Mouse (Mus musculus) forebrain, embryonic 16.5 days (tissue): ENCODE results near the gene Ifitm1. TPM values are rescaled to one million over a fixed set of nuclear protein-coding genes. Genes with fewer than 3 reads are reported as not detected.
A peak's percentile ranks its signal among the peaks of the same experiment; 100 is the strongest.
"Not testable (repeated sequence)": the region's sequence is repeated elsewhere in the genome, so short reads cannot be mapped to it uniquely, and the experiment has no call there.

ENCODE experiments used
- ATAC-seq: fragments of 200-750 bp; cut with Nextera tagmentation; 2 replicates; pipeline ENCODE4 v1.8.0; 2017; ENCODE audit warnings: mild to moderate bottlenecking, moderate library complexity
- H3K27ac ChIP-seq: fragments of 300-500 bp; sonication (generic); 2 replicates; pipeline ENCODE4 v1.5.1; 2014; ENCODE audit warnings: low read length, control low read depth
- H3K27me3 ChIP-seq: fragments of 300-500 bp; sonication (generic); replicated peaks from 2 replicates; pipeline ENCODE4 v1.6.1; 2014; ENCODE audit warnings: low read length; ENCODE audit not compliant: control insufficient read depth, insufficient read depth
- H3K36me3 ChIP-seq: fragments of 300-500 bp; sonication (generic); 2 replicates; pipeline ENCODE4 v1.6.1; 2014; ENCODE audit not compliant: control insufficient read depth, insufficient read depth
- H3K4me1 ChIP-seq: fragments of 300-500 bp; sonication (generic); replicated peaks from 2 replicates; pipeline ENCODE4 v1.6.1; 2014; ENCODE audit warnings: low read length; ENCODE audit not compliant: control insufficient read depth, insufficient read depth
- H3K4me2 ChIP-seq: fragments of 300-500 bp; sonication (generic); 2 replicates; pipeline ENCODE4 v1.6.1; 2014; ENCODE audit warnings: mild to moderate bottlenecking, low read length, control low read depth
- H3K4me3 ChIP-seq: fragments of 300-500 bp; sonication (generic); replicated peaks from 2 replicates; pipeline ENCODE4 v1.5.1; 2014; ENCODE audit warnings: mild to moderate bottlenecking, low read length, control low read depth
- H3K9ac ChIP-seq: fragments of 300-500 bp; sonication (generic); replicated peaks from 2 replicates; pipeline ENCODE4 v1.6.1; 2014; ENCODE audit warnings: low read depth, low read length, control low read depth
- H3K9me3 ChIP-seq: fragments of 300-500 bp; sonication (generic); 2 replicates; pipeline ENCODE4 v1.6.1; 2016; ENCODE audit warnings: low read length; ENCODE audit not compliant: control insufficient read depth
- WGBS: fragments of 180-500 bp; shearing (Covaris S2); extraction: QIAGEN DNeasy Blood & Tissue Kit; methylation state at CpG from one replicate; pipeline ENCODE4 v1.1.7; 2014; 5-methylcytosine and 5-hydroxymethylcytosine counted together
- polyA plus RNA-seq: library from polyadenylated mRNA; unstranded; fragments of >200 nt; fragmentation: Nextera tagmentation; extraction: Ambion mirVana; gene quantifications from 2 replicates; pipeline ENCODE4 v1.2.1, GENCODE M21; 2015

The Ifitm1 gene
- polyA plus RNA-seq, 1 experiment from 2014 or later: 9.0 TPM

GRCm38 (mm10) chr7:141006914-141007313, 39.9 kb downstream of the Ifitm1 start:
- no peak overlapping the region for H3K9ac ChIP-seq
- no peaks in the 10 kb centered on the region for H3K27me3 ChIP-seq
- WGBS: 30% methylated on average over 5 of the region's 5 CpGs
- no peak for ATAC-seq
- H3K9me3 ChIP-seq: no peaks in the 10 kb centered on the region
- no peak overlapping the region for H3K4me3 ChIP-seq
- no peak overlapping the region for H3K27ac ChIP-seq
- peaks cover 3% of the 10 kb centered on the region; the same call in 1 of the 2 replicates for H3K4me1 ChIP-seq
- no peak overlapping the region for H3K4me2 ChIP-seq
- no peaks in the 10 kb centered on the region for H3K36me3 ChIP-seq

DNA sequence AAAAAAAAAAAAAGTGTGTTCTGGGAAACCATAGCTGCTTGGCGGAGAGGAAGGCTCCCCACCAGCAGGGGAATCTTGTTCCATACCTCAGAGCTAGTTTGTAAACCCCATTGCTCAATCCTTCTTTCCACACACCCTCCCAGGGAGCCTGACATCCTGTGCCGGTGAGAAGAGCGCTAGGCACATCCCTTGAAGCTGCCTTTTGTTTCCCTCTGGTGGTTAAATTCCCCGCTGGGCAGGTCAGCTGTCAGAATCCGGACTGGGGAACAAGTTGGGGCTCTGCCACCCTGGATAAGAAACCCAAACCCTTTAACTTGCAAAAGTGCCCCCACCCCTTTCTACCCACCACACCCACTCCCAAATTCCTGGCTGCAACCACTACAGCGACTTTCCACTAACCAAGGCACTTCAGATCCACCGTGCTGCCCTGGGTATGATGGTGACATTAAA, 41.3 kb downstream of the Ifitm1 start:
- Histone ChIP-seq H3K9me3 (no peaks in the 10 kb centered on the region), H3K36me3 (no peaks in the 10 kb centered on the region), H3K4me2 (no peak overlapping the region), H3K27me3 (no peaks in the 10 kb centered on the region), H3K4me1 (peaks cover 3% of the 10 kb centered on the region; the same call in 1 of the 2 replicates), H3K4me3 (no peak overlapping the region), H3K27ac (no peak overlapping the region), H3K9ac (no peak overlapping the region)
- no peak for ATAC-seq
- WGBS: 11% methylated on average over 7 of the region's 7 CpGs

DNA sequence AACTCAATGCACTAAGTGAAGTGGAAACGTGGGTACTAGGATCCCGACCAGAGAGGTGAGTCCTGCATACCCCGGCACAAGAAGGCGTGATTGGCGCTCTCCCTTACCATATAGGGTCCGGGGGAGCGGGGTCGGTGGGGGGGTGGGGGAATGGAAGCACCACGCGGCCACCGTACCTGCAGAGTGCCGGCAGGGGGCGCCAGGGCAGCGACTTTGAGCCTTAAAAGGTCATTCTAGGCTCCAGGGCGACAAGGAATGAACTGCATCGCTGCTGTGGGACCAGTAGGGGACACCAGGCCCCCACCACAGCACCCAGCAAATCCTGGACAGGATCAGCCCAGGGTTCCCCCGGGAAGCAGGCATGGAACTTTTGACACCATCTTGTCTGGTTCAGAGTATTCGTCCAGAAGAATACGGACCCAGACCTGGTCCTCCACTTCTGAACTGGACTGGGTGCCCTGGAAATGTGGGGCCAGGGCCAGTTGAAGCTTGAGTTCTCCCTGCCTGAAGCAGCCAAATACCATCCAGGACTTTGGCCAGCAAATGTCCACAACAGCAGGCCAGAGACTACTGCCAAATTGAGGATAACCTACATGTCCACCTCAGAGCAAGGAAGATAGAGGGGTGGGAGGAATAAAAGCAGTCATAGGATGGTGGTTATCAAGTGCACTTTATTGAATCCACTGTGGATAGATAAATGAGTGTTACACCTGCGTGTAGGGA, 42.1 kb downstream of the Ifitm1 start:
- Histone ChIP-seq H3K9ac (no peak overlapping the region), H3K27me3 (no peaks in the 10 kb centered on the region), H3K36me3 (no peaks in the 10 kb centered on the region), H3K27ac (no peak overlapping the region), H3K4me2 (no peak overlapping the region), H3K9me3 (no peaks in the 10 kb centered on the region), H3K4me3 (no peak overlapping the region), H3K4me1 (peaks cover 3% of the 10 kb centered on the region; the same call in 1 of the 2 replicates)
- 7% methylated on average over 20 of the region's 20 CpGs for WGBS
- peak; percentile 73; the same call in 1 of the 2 replicates for ATAC-seq

DNA sequence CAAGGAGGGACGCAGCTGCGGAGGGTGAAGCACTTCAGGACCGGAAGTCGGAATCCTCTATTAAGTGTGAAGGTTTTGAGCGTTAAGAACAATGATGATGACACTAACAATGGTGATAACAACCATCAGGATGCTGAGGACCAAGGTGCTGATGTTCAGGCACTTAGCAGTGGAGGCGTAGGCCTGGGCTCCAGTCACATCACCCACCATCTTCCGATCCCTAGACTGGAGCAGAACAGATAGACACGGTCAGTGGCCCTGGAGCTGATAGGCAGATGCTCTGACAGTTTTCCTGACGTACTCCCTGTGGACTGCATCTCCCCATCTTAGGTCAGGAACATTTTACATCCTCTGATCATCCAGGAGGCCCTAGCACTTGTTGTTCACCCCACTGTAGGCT, 42.6 kb downstream of the Ifitm1 start:
- peaks cover 3% of the 10 kb centered on the region; the same call in 1 of the 2 replicates for H3K4me1 ChIP-seq
- no peak overlapping the region for H3K4me2 ChIP-seq
- H3K9ac ChIP-seq: no peak overlapping the region
- H3K27me3 ChIP-seq: no peaks in the 10 kb centered on the region
- no peak for ATAC-seq
- 92% methylated on average over 9 of the region's 9 CpGs for WGBS
- H3K36me3 ChIP-seq: no peaks in the 10 kb centered on the region
- no peaks in the 10 kb centered on the region for H3K9me3 ChIP-seq
- H3K27ac ChIP-seq: no peak overlapping the region
- H3K4me3 ChIP-seq: no peak overlapping the region

- no peak within 1 kb of the TSS for H3K4me3 ChIP-seq
- peaks cover 3% of the 10 kb centered on the region; the same call in 1 of the 2 replicates for H3K4me1 ChIP-seq
- H3K9me3 ChIP-seq: no peaks in the 10 kb centered on the region
- peak within 1 kb of the TSS; percentile 12; the same call in 1 of the 2 replicates for H3K4me2 ChIP-seq
- no peak within 1 kb of the TSS for H3K27ac ChIP-seq
- no peaks in the 10 kb centered on the region for H3K27me3 ChIP-seq
- H3K36me3 ChIP-seq: no peaks in the 10 kb centered on the region
- no peak for ATAC-seq
- H3K9ac ChIP-seq: no peak within 1 kb of the TSS
- WGBS: 42% methylated on average over 10 of the region's 10 CpGs
These were observed 43.6 kb downstream of the Ifitm1 start, which contains the start of gene Ifitm3 for GRCm38 (mm10) chr7:141010593-141010992. Gene Ifitm3 (minus strand): TSS chr7:141010770.

DNA sequence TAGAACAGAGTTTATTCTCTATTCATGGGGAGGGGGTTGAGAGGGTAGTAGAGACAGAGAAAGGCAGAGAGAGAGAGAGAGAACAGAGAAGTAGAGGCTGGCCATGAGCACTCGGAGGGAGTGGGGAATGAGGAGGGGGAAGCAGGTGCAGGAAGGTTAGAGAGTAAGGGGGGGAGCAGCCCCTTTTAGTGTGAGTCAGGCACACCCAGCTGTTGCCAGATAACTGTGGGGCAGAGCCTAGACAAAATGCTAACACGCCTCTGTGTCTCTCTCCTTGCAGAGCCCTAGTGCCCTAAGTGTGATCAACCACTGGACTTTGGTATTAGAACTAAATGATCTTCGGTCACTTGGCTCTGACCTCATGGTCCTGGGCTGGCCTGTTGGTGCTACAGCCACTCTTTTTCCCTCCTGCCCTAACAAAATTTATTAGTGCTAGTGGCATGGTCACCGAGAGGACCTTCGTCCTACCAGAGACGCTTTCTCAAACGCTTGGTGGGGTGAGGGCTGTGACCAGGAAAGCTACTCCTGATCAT, 44.3 kb downstream of the Ifitm1 start:
- H3K27me3 ChIP-seq: no peaks in the 10 kb centered on the region
- WGBS: 85% methylated on average over 7 of the region's 7 CpGs
- H3K36me3 ChIP-seq: no peaks in the 10 kb centered on the region
- peaks cover 3% of the 10 kb centered on the region; the same call in 1 of the 2 replicates for H3K4me1 ChIP-seq
- no peak overlapping the region for H3K9ac ChIP-seq
- no peak overlapping the region for H3K27ac ChIP-seq
- no peak for ATAC-seq
- no peak overlapping the region for H3K4me3 ChIP-seq
- H3K9me3 ChIP-seq: no peaks in the 10 kb centered on the region
- H3K4me2 ChIP-seq: no peak overlapping the region

- Histone ChIP-seq H3K27ac (no peak overlapping the region), H3K9me3 (no peaks in the 10 kb centered on the region), H3K4me3 (no peak overlapping the region), H3K4me2 (no peak overlapping the region), H3K36me3 (no peaks in the 10 kb centered on the region), H3K27me3 (no peaks in the 10 kb centered on the region), H3K4me1 (no peaks in the 10 kb centered on the region), H3K9ac (no peak overlapping the region)
- 88% methylated on average over 10 of the region's 10 CpGs for WGBS
- no peak for ATAC-seq
These were observed 50.0 kb downstream of the Ifitm1 start for GRCm38 (mm10) chr7:141016707-141017697.

DNA sequence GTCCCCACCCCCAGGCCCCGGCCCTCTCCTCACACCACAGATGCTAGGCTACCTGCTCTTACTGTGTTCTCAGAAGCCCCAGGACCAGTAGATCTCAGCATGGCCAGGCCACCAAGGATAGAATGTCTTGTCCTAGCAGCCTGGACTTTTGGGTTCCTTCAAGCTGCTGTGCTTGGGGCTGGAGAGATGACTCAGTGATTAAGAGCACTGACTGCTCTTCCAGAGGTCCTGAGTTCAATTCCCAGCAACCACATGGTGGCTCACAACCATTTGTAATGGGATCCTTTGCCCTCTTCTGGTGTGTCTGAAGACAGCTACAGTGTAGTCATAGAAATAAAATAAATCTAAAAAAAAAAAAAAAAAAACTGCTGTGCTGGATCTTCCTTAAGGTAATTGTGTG, 50.8 kb downstream of the Ifitm1 start, which contains the start of gene Ifitm6:
Ifitm6 (minus strand) TSS at position 101 of the 400 bp plus-strand sequence.
- not testable (repeated sequence) for H3K4me2 ChIP-seq, H3K4me1 ChIP-seq, H3K36me3 ChIP-seq, H3K9ac ChIP-seq, H3K4me3 ChIP-seq, H3K9me3 ChIP-seq, H3K27ac ChIP-seq, H3K27me3 ChIP-seq, ATAC-seq
- WGBS: 72% methylated on average over 1 of the region's 1 CpGs

DNA sequence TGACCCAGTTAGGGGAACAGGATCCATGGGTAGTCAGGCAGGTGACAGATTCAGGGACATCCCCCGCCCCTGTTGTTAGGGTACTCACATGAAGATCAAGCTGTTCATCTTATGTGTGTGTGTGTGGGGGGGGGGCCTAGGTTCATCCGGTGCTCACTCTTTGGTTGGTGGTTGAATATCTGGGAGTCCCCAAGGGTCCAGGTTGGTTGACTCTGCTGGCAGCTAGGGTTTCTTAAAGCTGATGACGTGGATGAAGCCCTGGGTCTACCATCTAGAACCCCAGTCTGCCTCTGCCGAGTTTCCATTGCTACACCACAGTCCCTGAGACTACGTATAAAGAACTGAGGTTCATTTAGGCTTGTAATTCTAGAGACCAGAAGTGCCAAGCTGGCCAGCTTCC, 52.0 kb downstream of the Ifitm1 start:
- no peaks in the 10 kb centered on the region for H3K27me3 ChIP-seq
- 92% methylated on average over 5 of the region's 5 CpGs for WGBS
- no peaks in the 10 kb centered on the region for H3K36me3 ChIP-seq
- H3K4me3 ChIP-seq: no peak overlapping the region
- H3K9me3 ChIP-seq: no peaks in the 10 kb centered on the region
- H3K4me1 ChIP-seq: no peaks in the 10 kb centered on the region
- H3K27ac ChIP-seq: no peak overlapping the region
- no peak overlapping the region for H3K9ac ChIP-seq
- H3K4me2 ChIP-seq: no peak overlapping the region
- ATAC-seq: no peak
